Mouse (Mus musculus): ENCODE measurements at regions not wholly inside any gene's neighbourhood (a gene's known extent, or its start where the extent isn't known, plus 50 kb on each side); places are given as distances from the start of the nearest gene placed in this dataset.

GRCm38 (mm10) chr3:35334017-35334416 is 419.9 kb upstream of the Atp11b start:
- H3K9ac ChIP-seq (ENCODE audit: insufficient read depth, low read depth) = no peak overlapping the region
- H3K79me2 ChIP-seq (replicated peaks; ENCODE audit: control insufficient read depth, extremely low read depth, insufficient read depth, poor library complexity, severe bottlenecking) = no peaks in the 10 kb centered on the region
- H3K4me2 ChIP-seq (ENCODE audit: insufficient read depth, low read depth, poor library complexity, severe bottlenecking) = no peak overlapping the region
- H3K4me3 ChIP-seq (replicated peaks in 1 of 3; ENCODE audit: low read depth in 2 of 3, low read length in 2 of 3, poor library complexity in 1 of 3) = no peak overlapping the region
- in situ Hi-C loops (cut with MboI; ENCODE audit: low pct_ligation_motif_present, low pct_unique_long_range_greater_than_20kb, low sequenced_read_pairs) = no loop called here
- H3K27ac ChIP-seq (ENCODE audit: insufficient read depth, low read depth) = no peak overlapping the region
- dilution Hi-C loops (cut with MboI; ENCODE audit: extremely low pct_ligation_motif_present, extremely low pct_unique_long_range_greater_than_20kb, low sequenced_read_pairs) = no loop called here
- no peak for DNase-seq (ENCODE audit: extremely low read depth)
- TF ChIP-seq SMC3 (IDR thresholded peaks at IDR 0.05; ENCODE audit: low read depth, low read length) = no peak
- TF ChIP-seq E2F4 (IDR thresholded peaks at IDR 0.05; ENCODE audit: insufficient replicate concordance, low read depth, low read length) = no peak
- no peak for TF ChIP-seq MAFK (IDR thresholded peaks at IDR 0.05; ENCODE audit: insufficient replicate concordance, low read length)
- no peak for TF ChIP-seq TBP (conservative IDR thresholded peaks at IDR 0.05; ENCODE audit: low read depth, low read length)
- no peak for TF ChIP-seq IRF4 (IDR thresholded peaks at IDR 0.05; ENCODE audit: low read depth, low read length)
- no peak for TF ChIP-seq MEF2A (IDR thresholded peaks at IDR 0.05; ENCODE audit: borderline replicate concordance, low read depth, low read length)
- no peak for TF ChIP-seq POLR2A (IDR thresholded peaks at IDR 0.05; ENCODE audit: low read depth, low read length)
- TF ChIP-seq NELFE (IDR thresholded peaks at IDR 0.05; ENCODE audit: low read depth, low read length) = no peak
- no peak for TF ChIP-seq USF2 (conservative IDR thresholded peaks at IDR 0.05; ENCODE audit: low read depth, low read length)
- no peak for TF ChIP-seq ZKSCAN1 (IDR thresholded peaks at IDR 0.05; ENCODE audit: borderline replicate concordance, low read depth, low read length)
- TF ChIP-seq SIN3A (IDR thresholded peaks at IDR 0.05; ENCODE audit: low read length) = no peak
- TF ChIP-seq BHLHE40 (IDR thresholded peaks at IDR 0.05; ENCODE audit: low read depth, low read length) = no peak
- TF ChIP-seq JUN (IDR thresholded peaks at IDR 0.05; ENCODE audit: insufficient read depth, low read depth, low read length) = no peak
- no peak for TF ChIP-seq GABPA (IDR thresholded peaks at IDR 0.05; ENCODE audit: insufficient replicate concordance, low read depth, low read length)
- TF ChIP-seq ZMIZ1 (IDR thresholded peaks at IDR 0.05; ENCODE audit: low read depth, low read length) = no peak
- TF ChIP-seq MXI1 (IDR thresholded peaks at IDR 0.05; ENCODE audit: low read depth, low read length) = no peak
- no peak for TF ChIP-seq ZNF384 (IDR thresholded peaks at IDR 0.05; ENCODE audit: low read depth, low read length)
- no peak for TF ChIP-seq CHD1 (IDR thresholded peaks at IDR 0.05; ENCODE audit: low read depth, low read length)
- H3K36me3 ChIP-seq (replicated peaks in 1 of 2; ENCODE audit: control insufficient read depth in 1 of 2, insufficient read depth in 1 of 2, low read length in 1 of 2) = no peaks in the 10 kb centered on the region
- no peaks in the 10 kb centered on the region for H3K9me3 ChIP-seq (replicated peaks; ENCODE audit: low read length)
- no peaks in the 10 kb centered on the region for H3K4me1 ChIP-seq (ENCODE audit: control insufficient read depth in 1 of 2, insufficient read depth in 2 of 2)
- H3K27me3 ChIP-seq (replicated peaks) = no peaks in the 10 kb centered on the region

- TF ChIP-seq MAZ (IDR thresholded peaks at IDR 0.05; ENCODE audit: low read depth, low read length) = no peak
- no peak for TF ChIP-seq RAD21 (IDR thresholded peaks at IDR 0.05; ENCODE audit: low read depth, low read length)
- no peak for TF ChIP-seq ETS1 (conservative IDR thresholded peaks at IDR 0.05; ENCODE audit: low read depth, low read length)
- TF ChIP-seq MAX (IDR thresholded peaks at IDR 0.05; ENCODE audit: low read length) = no peak
- TF ChIP-seq NELFE (IDR thresholded peaks at IDR 0.05; ENCODE audit: low read depth, low read length) = no peak
- Histone ChIP-seq H3K79me2 (replicated peaks; ENCODE audit: control insufficient read depth, extremely low read depth, insufficient read depth, poor library complexity, severe bottlenecking) (no peaks in the 10 kb centered on the region), H3K4me2 (ENCODE audit: insufficient read depth, low read depth, poor library complexity, severe bottlenecking) (no peak overlapping the region), H3K4me3 (replicated peaks in 1 of 3; ENCODE audit: low read depth in 2 of 3, low read length in 2 of 3, poor library complexity in 1 of 3) (no peak overlapping the region), H3K27ac (ENCODE audit: insufficient read depth, low read depth) (no peak overlapping the region), H3K4me1 (ENCODE audit: control insufficient read depth in 1 of 2, insufficient read depth in 2 of 2) (peaks cover 0 to 3% of the 10 kb centered on the region in 2 experiments; a peak in 2 of 4 replicates), H3K36me3 (replicated peaks in 1 of 2; ENCODE audit: control insufficient read depth in 1 of 2, insufficient read depth in 1 of 2, low read length in 1 of 2) (no peaks in the 10 kb centered on the region), H3K9me3 (replicated peaks; ENCODE audit: low read length) (no peaks in the 10 kb centered on the region), H3K27me3 (replicated peaks) (no peaks in the 10 kb centered on the region), H3K9ac (ENCODE audit: insufficient read depth, low read depth) (no peak overlapping the region)
- no peak for DNase-seq (ENCODE audit: extremely low read depth)
- in situ Hi-C loops (cut with MboI; ENCODE audit: low pct_ligation_motif_present, low pct_unique_long_range_greater_than_20kb, low sequenced_read_pairs) = no loop called here
- dilution Hi-C loops (cut with MboI; ENCODE audit: extremely low pct_ligation_motif_present, extremely low pct_unique_long_range_greater_than_20kb, low sequenced_read_pairs) = no loop called here
These were observed 419.4 kb upstream of the Atp11b start for GRCm38 (mm10) chr3:35334546-35334945.

Data from CH12.LX (cell line).